Mouse (Mus musculus) embryonic fibroblast, embryonic 13.5 days (primary cell): ENCODE measurements at regions not wholly inside any gene's neighbourhood (a gene's known extent, or its start where the extent isn't known, plus 50 kb on each side); places are given as distances from the start of the nearest gene placed in this dataset.
A peak's percentile ranks its signal among the peaks of the same experiment; 100 is the strongest.

Experiments
- H3K27ac ChIP-seq: 2 replicates; pipeline ENCODE4 v1.5.1; 2012; ENCODE audit warnings: low read length, control low read depth, inconsistent platforms; ENCODE audit not compliant: insufficient read depth
- H3K4me1 ChIP-seq: 2 replicates; pipeline ENCODE4 v1.6.1; 2011; ENCODE audit warnings: low read length; ENCODE audit not compliant: control insufficient read depth, insufficient read depth
- H3K4me3 ChIP-seq: 2 replicates; pipeline ENCODE4 v1.5.1; 2011; ENCODE audit warnings: mild to moderate bottlenecking, control low read depth, low read length; ENCODE audit not compliant: insufficient read depth
- CTCF ChIP-seq: IDR thresholded peaks from 2 replicates; pipeline ENCODE4 v1.5.1; 2011; ENCODE audit warnings: mild to moderate bottlenecking, control low read depth, low read length, moderate library complexity, borderline replicate concordance; ENCODE audit not compliant: insufficient read depth
- POLR2A ChIP-seq: IDR thresholded peaks from 2 replicates; pipeline ENCODE4 v1.6.1; 2011; ENCODE audit warnings: low read depth, mild to moderate bottlenecking, control low read depth, low read length, moderate library complexity

DNA sequence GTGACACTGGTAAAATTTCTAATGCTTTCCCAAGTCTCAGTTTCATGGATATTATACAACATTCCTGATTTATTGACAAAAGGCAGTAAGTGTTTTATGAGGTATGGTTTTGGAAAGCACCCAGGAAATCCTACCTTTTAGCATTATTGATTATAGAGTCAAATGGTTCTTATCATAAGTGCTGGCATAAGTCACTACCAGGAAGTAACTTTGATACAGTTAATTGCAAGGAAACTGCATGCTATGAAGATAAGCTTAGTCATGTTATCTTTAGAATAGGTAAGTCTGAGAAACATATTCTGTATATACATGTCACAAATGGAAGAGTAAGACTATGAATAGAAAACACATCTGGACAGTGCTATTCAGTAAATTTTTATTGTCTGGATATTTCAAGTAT is 608.4 kb upstream of the Adam34 start:
- H3K27ac ChIP-seq, result no peak overlapping the region
- no peak for TF ChIP-seq CTCF
- no peaks in the 10 kb centered on the region for H3K4me1 ChIP-seq
- H3K4me3 ChIP-seq, result no peak overlapping the region

- H3K4me3 ChIP-seq, result no peak overlapping the region
- H3K4me1 ChIP-seq, result no peaks in the 10 kb centered on the region
- TF ChIP-seq POLR2A (no peak), CTCF (no peak)
- no peak overlapping the region for H3K27ac ChIP-seq
Observed at GRCm38 (mm10) chr8:44334323-44334993, 600.8 kb upstream of the Fat1 start.

DNA sequence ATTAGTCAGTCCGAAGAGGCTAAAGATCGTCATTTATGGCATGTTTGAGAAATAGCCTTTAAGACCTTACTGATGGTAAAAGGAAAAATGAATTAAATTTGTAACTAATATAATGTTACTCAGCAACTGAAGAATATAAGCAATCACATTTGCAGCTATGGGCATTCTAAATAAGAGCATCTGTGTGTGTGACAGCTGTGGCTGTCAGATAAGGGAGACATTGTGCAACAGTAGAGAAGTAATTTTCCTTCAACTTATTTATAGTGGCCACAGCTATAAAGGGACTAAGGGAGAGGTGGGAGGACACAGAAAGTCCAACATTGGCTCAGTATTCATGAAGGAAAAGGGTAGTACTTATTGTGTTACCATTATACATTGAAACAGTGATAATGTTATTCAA is 591.8 kb upstream of the Fat1 start:
- TF ChIP-seq CTCF, result no peak
- TF ChIP-seq POLR2A, result no peak
- Histone ChIP-seq H3K4me3 (no peak overlapping the region), H3K27ac (no peak overlapping the region), H3K4me1 (peaks cover 5% of the 10 kb centered on the region)

DNA sequence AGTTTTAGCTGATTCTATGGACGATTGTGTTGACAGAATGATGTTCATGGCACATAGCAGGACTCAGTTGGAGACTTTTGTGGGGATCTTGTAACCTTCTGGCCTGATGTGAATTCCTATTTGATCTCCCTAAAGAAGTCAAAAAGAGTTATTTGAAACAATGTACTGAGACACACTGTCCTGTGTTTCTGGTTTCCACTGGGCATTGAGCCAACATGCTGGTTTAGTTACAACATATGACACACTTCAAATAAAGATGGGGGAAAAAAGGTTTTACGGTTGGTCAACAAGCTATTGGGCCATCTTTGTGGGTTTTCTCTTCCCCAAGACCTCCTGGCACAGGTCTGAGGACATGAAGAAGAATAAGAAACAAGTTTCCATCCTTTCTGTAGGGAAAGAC is 591.3 kb upstream of the Fat1 start:
- no peak overlapping the region for H3K4me3 ChIP-seq
- H3K4me1 ChIP-seq, result peaks cover 5% of the 10 kb centered on the region
- TF ChIP-seq POLR2A (no peak), CTCF (no peak)
- H3K27ac ChIP-seq, result no peak overlapping the region

GRCm38 (mm10) chr8:44347412-44347811 is 587.8 kb upstream of the Fat1 start:
- Histone ChIP-seq H3K27ac (peak overlapping the region; percentile 40), H3K4me3 (no peak overlapping the region), H3K4me1 (peaks cover 5% of the 10 kb centered on the region)
- TF ChIP-seq POLR2A (no peak), CTCF (no peak)

GRCm38 (mm10) chr8:44373987-44374386 is 561.3 kb upstream of the Fat1 start:
- Histone ChIP-seq H3K4me1 (no peaks in the 10 kb centered on the region; the same call in 1 of the 2 replicates), H3K4me3 (no peak overlapping the region), H3K27ac (no peak overlapping the region)
- TF ChIP-seq POLR2A, result no peak
- no peak for TF ChIP-seq CTCF

DNA sequence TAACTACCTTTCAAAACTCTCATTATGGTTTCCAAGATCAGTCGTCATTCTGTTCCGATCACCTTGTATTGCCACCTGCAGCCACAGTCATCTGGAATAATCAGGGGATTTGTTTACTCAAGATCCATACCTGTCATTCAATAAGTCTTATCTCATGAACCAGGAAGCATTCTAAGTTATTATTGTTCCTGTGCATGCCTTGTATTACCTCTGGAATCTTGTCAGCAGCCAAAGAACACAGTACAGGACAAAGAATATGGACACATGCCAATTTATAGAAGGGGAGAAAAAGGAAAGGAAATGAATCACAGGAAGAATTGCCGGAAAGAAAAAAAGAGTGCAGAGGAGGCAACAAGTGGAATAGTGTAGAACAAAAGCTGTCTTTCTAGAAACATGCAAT is 557.5 kb upstream of the Fat1 start:
- no peak overlapping the region for H3K4me3 ChIP-seq
- TF ChIP-seq CTCF (no peak), POLR2A (no peak)
- no peaks in the 10 kb centered on the region; the same call in 1 of the 2 replicates for H3K4me1 ChIP-seq
- H3K27ac ChIP-seq, result no peak overlapping the region

DNA sequence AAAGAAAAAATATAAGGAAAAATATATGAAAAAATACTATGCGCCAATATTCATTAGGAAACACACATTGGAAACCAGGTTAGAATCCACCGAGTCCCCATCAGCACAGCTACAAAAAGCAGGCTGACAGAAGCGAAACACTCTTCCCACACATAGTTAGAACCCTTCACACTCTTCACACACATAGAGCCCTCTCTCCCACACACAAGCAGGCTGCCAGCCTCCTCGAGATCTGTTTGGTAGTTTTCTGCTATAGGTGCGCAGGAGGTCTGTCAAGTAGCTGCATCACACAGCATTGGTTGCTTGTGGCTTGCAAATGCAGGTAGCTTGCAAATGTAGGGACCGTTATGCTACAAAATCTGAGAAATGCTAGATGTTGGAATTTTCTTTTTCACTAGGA is 526.8 kb upstream of the Fat1 start:
- no peak overlapping the region for H3K27ac ChIP-seq
- no peak for TF ChIP-seq CTCF
- TF ChIP-seq POLR2A, result no peak
- H3K4me3 ChIP-seq, result no peak overlapping the region
- no peaks in the 10 kb centered on the region for H3K4me1 ChIP-seq

- H3K4me1 ChIP-seq, result no peaks in the 10 kb centered on the region
- H3K4me3 ChIP-seq, result no peak overlapping the region
- H3K27ac ChIP-seq, result no peak overlapping the region
- TF ChIP-seq POLR2A (no peak), CTCF (no peak)
Observed at GRCm38 (mm10) chr8:44410261-44410660, 525.0 kb upstream of the Fat1 start.

DNA sequence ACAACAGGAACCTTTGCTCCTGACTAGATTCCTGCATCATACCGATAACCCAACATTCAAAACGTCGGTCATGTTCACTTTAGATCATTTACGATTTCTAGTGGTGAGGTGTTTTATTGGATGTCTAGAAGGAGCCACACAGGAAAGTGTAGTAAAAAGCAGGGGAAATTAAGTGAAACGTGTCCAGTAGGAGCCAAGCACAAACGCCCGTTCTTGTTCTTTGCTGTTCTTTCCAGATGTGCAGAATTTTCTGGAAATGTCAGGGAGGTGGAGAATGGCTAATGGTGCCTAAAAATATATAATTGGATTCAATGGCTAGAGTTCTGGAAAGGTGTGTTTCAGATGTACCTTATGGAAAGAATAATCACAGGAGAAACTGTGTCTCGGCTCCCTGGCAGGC is 517.2 kb upstream of the Fat1 start:
- TF ChIP-seq CTCF (no peak), POLR2A (no peak)
- no peak overlapping the region for H3K4me3 ChIP-seq
- peaks cover 3% of the 10 kb centered on the region for H3K4me1 ChIP-seq
- no peak overlapping the region for H3K27ac ChIP-seq
